Mouse (Mus musculus) liver, embryonic 11.5 days (tissue): ENCODE results near the gene Slc37a4. TPM values are rescaled to one million over a fixed set of nuclear protein-coding genes. Genes with fewer than 3 reads are reported as not detected.
"Not testable (repeated sequence)": the region's sequence is repeated elsewhere in the genome, so short reads cannot be mapped to it uniquely, and the experiment has no call there.

ENCODE experiments used
- ATAC-seq: fragments of 200-750 bp; cut with Nextera tagmentation; replicated peaks from 2 replicates; pipeline ENCODE4 v1.8.0; 2017; ENCODE audit warnings: moderate number of reproducible peaks, mild to moderate bottlenecking, moderate TSS enrichment, moderate library complexity; ENCODE audit not compliant: low FRiP score
- DNase-seq: peaks from one replicate; pipeline ENCODE4 v3.0.0-alpha.2; 2017; ENCODE audit warnings: low spot score
- H3K27ac ChIP-seq: fragments of 300-500 bp; sonication (generic); 2 replicates; pipeline ENCODE4 v1.5.1; 2014; ENCODE audit warnings: mild to moderate bottlenecking, low read depth, low read length, control low read depth
- H3K27me3 ChIP-seq: fragments of 300-500 bp; sonication (generic); replicated peaks from 2 replicates; pipeline ENCODE4 v1.6.1; 2014; ENCODE audit warnings: low read length, mixed read lengths; ENCODE audit not compliant: control insufficient read depth, insufficient read depth
- H3K36me3 ChIP-seq: fragments of 300-500 bp; sonication (generic); 2 replicates; pipeline ENCODE4 v1.6.1; 2014; ENCODE audit warnings: mild to moderate bottlenecking, low read length, moderate library complexity, mixed read lengths; ENCODE audit not compliant: control insufficient read depth, insufficient read depth
- H3K4me1 ChIP-seq: fragments of 300-500 bp; sonication (generic); replicated peaks from 2 replicates; pipeline ENCODE4 v1.6.1; 2014; ENCODE audit warnings: low read length, mixed read lengths; ENCODE audit not compliant: control insufficient read depth, insufficient read depth
- H3K4me2 ChIP-seq: fragments of 300-500 bp; sonication (generic); 2 replicates; pipeline ENCODE4 v1.6.1; 2014; ENCODE audit warnings: mild to moderate bottlenecking, control low read depth, moderate library complexity
- H3K4me3 ChIP-seq: fragments of 300-500 bp; sonication (generic); 2 replicates; pipeline ENCODE4 v1.5.1; 2014; ENCODE audit warnings: low read depth, low read length, control low read depth
- H3K9ac ChIP-seq: fragments of 300-500 bp; sonication (generic); 2 replicates; pipeline ENCODE4 v1.6.1; 2014; ENCODE audit warnings: low read depth, low read length, control low read depth
- H3K9me3 ChIP-seq: fragments of 300-500 bp; sonication (generic); 2 replicates; pipeline ENCODE4 v1.6.1; 2016; ENCODE audit warnings: low read length, inconsistent platforms, mixed read lengths; ENCODE audit not compliant: control insufficient read depth
- WGBS: fragments of 180-500 bp; shearing (Covaris S2); extraction: QIAGEN DNeasy Blood & Tissue Kit; methylation state at CpG from one replicate; pipeline ENCODE4 v1.1.7; 2014; 5-methylcytosine and 5-hydroxymethylcytosine counted together
- microRNA-seq: library from miRNA; unstranded; fragments of <30 nt; microRNA quantifications from one replicate; pipeline ENCODE4, GENCODE M21; 2017; ENCODE audit warnings: borderline number of aligned reads
- polyA plus RNA-seq: library from polyadenylated mRNA; unstranded; fragments of >200 nt; fragmentation: Nextera tagmentation; extraction: Ambion mirVana; gene quantifications from 2 replicates; pipeline ENCODE4 v1.2.1, GENCODE M21; 2014

Gene Slc37a4
- polyA plus RNA-seq, 1 experiment from 2014 or later, result 33.2 TPM

- ATAC-seq (no peak), DNase-seq (no peak)
- no peak overlapping the region for H3K4me3 ChIP-seq
- WGBS, result 51% methylated on average over 6 of the region's 6 CpGs
- no peaks in the 10 kb centered on the region; the same call in 1 of the 2 replicates for H3K27me3 ChIP-seq
- H3K4me1 ChIP-seq, result no peaks in the 10 kb centered on the region
- H3K27ac ChIP-seq, result no peak overlapping the region
- no peaks in the 10 kb centered on the region for H3K36me3 ChIP-seq
- H3K9ac ChIP-seq, result no peak overlapping the region
- H3K9me3 ChIP-seq, result no peaks in the 10 kb centered on the region
- no peak overlapping the region for H3K4me2 ChIP-seq
These were observed 39.1 kb downstream of the Slc37a4 start for GRCm38 (mm10) chr9:44435747-44436146.

- 56% methylated on average over 19 of the region's 19 CpGs for WGBS
- Histone ChIP-seq H3K36me3 (no peaks in the 10 kb centered on the region), H3K27ac (no peak within 1 kb of the TSS), H3K9me3 (no peaks in the 10 kb centered on the region), H3K9ac (no peak within 1 kb of the TSS), H3K4me2 (no peak within 1 kb of the TSS), H3K4me3 (no peak within 1 kb of the TSS), H3K4me1 (no peaks in the 10 kb centered on the region), H3K27me3 (no peaks in the 10 kb centered on the region; the same call in 1 of the 2 replicates)
- no peak for DNase-seq
- ATAC-seq, result no peak
These were observed 44.3 kb downstream of the Slc37a4 start, which contains the start of gene Foxr1 for GRCm38 (mm10) chr9:44440961-44441360. Foxr1 (minus strand) TSS chr9:44441136.

- DNase-seq, ATAC-seq, H3K9me3 ChIP-seq, H3K27me3 ChIP-seq, H3K27ac ChIP-seq, H3K36me3 ChIP-seq, H3K9ac ChIP-seq, H3K4me3 ChIP-seq, H3K4me2 ChIP-seq, H3K4me1 ChIP-seq: not testable (repeated sequence)
- WGBS, result 76% methylated on average over 7 of the region's 7 CpGs
These were observed 47.9 kb downstream of the Slc37a4 start for GRCm38 (mm10) chr9:44444402-44445025.

GRCm38 (mm10) chr9:44450387-44450786, 53.7 kb downstream of the Slc37a4 start:
- ATAC-seq, result no peak
- Histone ChIP-seq H3K27ac (no peak overlapping the region), H3K9ac (no peak overlapping the region), H3K9me3 (no peaks in the 10 kb centered on the region), H3K4me1 (no peaks in the 10 kb centered on the region; the same call in 1 of the 2 replicates), H3K4me3 (no peak overlapping the region), H3K4me2 (no peak overlapping the region), H3K36me3 (no peaks in the 10 kb centered on the region), H3K27me3 (peaks cover 18% of the 10 kb centered on the region)
- no peak for DNase-seq

Small RNA genes within 50 kb of the gene (microRNA-seq; reads per million reads assigned to microRNA genes)
- gene Mir7085, result not detected

Other genes starting within 250 kb of the Slc37a4 start
- gene Cbl, start 162.8 kb upstream of the Slc37a4 start, polyA plus RNA-seq, result 12.0 and 12.7 TPM in 2 replicates
- not detected in 2 replicates for gene Ccdc153, start 156.2 kb upstream of the Slc37a4 start, polyA plus RNA-seq
- 0.10 TPM in 1 of 2 replicates, not detected in the other for gene Pdzd3, start 145.4 kb upstream of the Slc37a4 start, polyA plus RNA-seq
- 4.3 and 4.9 TPM in 2 replicates for gene Nlrx1, start 128.3 kb upstream of the Slc37a4 start, polyA plus RNA-seq
- 11.6 and 13.8 TPM in 2 replicates for gene Abcg4, start 108.2 kb upstream of the Slc37a4 start, polyA plus RNA-seq
- 19.3 and 20.2 TPM in 2 replicates for gene Hinfp, start 91.2 kb upstream of the Slc37a4 start, polyA plus RNA-seq
- 8.9 and 9.3 TPM in 2 replicates for gene C2cd2l, start 76.6 kb upstream of the Slc37a4 start, polyA plus RNA-seq
- 39.5 and 41.9 TPM in 2 replicates for gene Dpagt1, start 70.8 kb upstream of the Slc37a4 start, polyA plus RNA-seq
- 250 TPM in 2 replicates for gene H2afx, start 62.2 kb upstream of the Slc37a4 start, polyA plus RNA-seq
- 879 and 949 TPM in 2 replicates for gene Hmbs, start 52.6 kb upstream of the Slc37a4 start, polyA plus RNA-seq
- gene Vps11, start 35.2 kb upstream of the Slc37a4 start, polyA plus RNA-seq, result 25.2 and 26.1 TPM in 2 replicates
- gene Hyou1, start 17.4 kb upstream of the Slc37a4 start, polyA plus RNA-seq, result 37.1 and 37.7 TPM in 2 replicates
- 2,656 and 2,838 TPM in 2 replicates for gene Rps25, start 10.3 kb downstream of the Slc37a4 start, polyA plus RNA-seq
- gene Trappc4, start 10.7 kb downstream of the Slc37a4 start, polyA plus RNA-seq, result 99.5 and 107 TPM in 2 replicates
- gene Ccdc84, start 21.7 kb downstream of the Slc37a4 start, polyA plus RNA-seq, result 25.0 and 26.1 TPM in 2 replicates
- not detected in 2 replicates for gene Foxr1, start 44.3 kb downstream of the Slc37a4 start, polyA plus RNA-seq
- gene Upk2, start 58.1 kb downstream of the Slc37a4 start, polyA plus RNA-seq, result not detected in 2 replicates
- 4.1 and 5.0 TPM in 2 replicates for gene Bcl9l, start 86.0 kb downstream of the Slc37a4 start, polyA plus RNA-seq
- gene Cxcr5, start 165.0 kb downstream of the Slc37a4 start, polyA plus RNA-seq, result 0.47 TPM in 1 of 2 replicates, not detected in the other
- 8.4 and 10.2 TPM in 2 replicates for gene Ddx6, start 208.0 kb downstream of the Slc37a4 start, polyA plus RNA-seq